Mouse (Mus musculus) midbrain, embryonic 15.5 days (tissue): ENCODE measurements around the gene Tomm6. TPM values are rescaled to one million over a fixed set of nuclear protein-coding genes. Genes with fewer than 3 reads are reported as not detected.

Experiments used
- ATAC-seq: fragments of 200-750 bp; cut with Nextera tagmentation; replicated peaks from 2 replicates; pipeline ENCODE4 v1.8.0; 2017; ENCODE audit warnings: moderate TSS enrichment
- H3K27ac ChIP-seq: fragments of 300-500 bp; sonication (generic); 2 replicates; pipeline ENCODE4 v1.5.1; 2015; ENCODE audit warnings: mild to moderate bottlenecking, inconsistent platforms
- H3K27me3 ChIP-seq: fragments of 300-500 bp; sonication (generic); replicated peaks from 2 replicates; pipeline ENCODE4 v1.6.1; 2015; ENCODE audit warnings: inconsistent platforms
- H3K36me3 ChIP-seq: fragments of 300-500 bp; sonication (generic); replicated peaks from 2 replicates; pipeline ENCODE4 v1.6.1; 2015; ENCODE audit warnings: inconsistent platforms
- H3K4me1 ChIP-seq: fragments of 300-500 bp; sonication (generic); 2 replicates; pipeline ENCODE4 v1.6.1; 2015; ENCODE audit warnings: inconsistent platforms
- H3K4me2 ChIP-seq: fragments of 300-500 bp; sonication (generic); 2 replicates; pipeline ENCODE4 v1.6.1; 2015; ENCODE audit warnings: inconsistent platforms, mild to moderate bottlenecking, moderate library complexity
- H3K4me3 ChIP-seq: fragments of 300-500 bp; sonication (generic); 2 replicates; pipeline ENCODE4 v1.5.1; 2015; ENCODE audit warnings: mild to moderate bottlenecking, inconsistent platforms
- H3K9ac ChIP-seq: fragments of 300-500 bp; sonication (generic); 2 replicates; pipeline ENCODE4 v1.6.1; 2015; ENCODE audit warnings: mild to moderate bottlenecking, inconsistent platforms
- H3K9me3 ChIP-seq: fragments of 300-500 bp; sonication (generic); 2 replicates; pipeline ENCODE4 v1.6.1; 2016; ENCODE audit warnings: inconsistent platforms
- WGBS: fragments of 180-500 bp; shearing (Covaris S2); methylation state at CpG from one replicate; pipeline ENCODE4 v1.1.7; 2015; ENCODE audit warnings: mixed read lengths; 5-methylcytosine and 5-hydroxymethylcytosine counted together
- polyA plus RNA-seq: library from polyadenylated mRNA; unstranded; fragments of >200 nt; fragmentation: Nextera tagmentation; extraction: Ambion mirVana; gene quantifications from 2 replicates; pipeline ENCODE4 v1.2.1, GENCODE M21; 2015

Gene Tomm6
- polyA plus RNA-seq, 1 experiment from 2014 or later = 256 TPM

DNA sequence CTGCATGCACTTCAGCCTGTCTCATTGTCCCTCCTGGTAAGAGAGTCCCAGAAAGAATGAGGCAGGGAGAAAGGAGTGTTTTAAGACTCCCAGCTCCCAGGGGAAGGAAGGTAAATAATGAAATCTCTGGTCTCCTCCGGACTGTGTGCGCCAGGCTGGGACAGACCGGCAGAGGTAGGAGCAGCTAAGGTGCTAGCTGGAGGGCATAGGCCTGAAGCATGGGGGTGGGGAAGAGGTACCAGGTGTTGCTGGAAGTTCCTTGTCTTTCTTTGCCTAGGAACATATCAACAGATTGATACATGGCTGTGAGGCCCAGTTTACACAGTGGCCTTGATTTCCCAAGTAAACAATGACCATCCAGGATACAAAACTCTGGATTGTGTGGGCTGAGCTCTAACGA, 20.8 kb upstream of the Tomm6 start:
- no peaks in the 10 kb centered on the region for H3K27me3 ChIP-seq
- no peaks in the 10 kb centered on the region for H3K36me3 ChIP-seq
- ATAC-seq = no peak
- no peak overlapping the region for H3K4me2 ChIP-seq
- H3K9ac ChIP-seq = no peak overlapping the region
- no peaks in the 10 kb centered on the region for H3K4me1 ChIP-seq
- WGBS = 85% methylated on average over 4 of the region's 4 CpGs
- H3K9me3 ChIP-seq = no peaks in the 10 kb centered on the region
- H3K27ac ChIP-seq = no peak overlapping the region
- no peak overlapping the region for H3K4me3 ChIP-seq

DNA sequence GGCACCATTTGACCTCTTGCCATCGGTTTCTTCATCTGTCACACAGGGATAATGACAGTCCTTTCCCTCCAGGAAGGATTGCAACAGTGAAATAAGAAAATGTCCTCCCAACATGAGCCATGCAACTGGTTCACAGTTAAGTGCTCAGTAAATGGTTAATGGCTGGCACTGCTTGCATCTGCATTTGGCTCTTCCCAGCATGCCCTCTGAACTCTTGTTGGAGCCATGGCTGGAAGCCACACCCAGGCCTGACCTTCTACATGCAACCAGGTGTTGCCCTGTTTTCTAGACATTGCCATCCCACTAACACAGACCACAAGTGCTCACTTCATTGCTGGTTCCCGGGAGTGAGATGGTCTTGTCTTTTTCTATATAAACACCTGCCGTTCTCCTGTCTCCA, 19.8 kb upstream of the Tomm6 start:
- Histone ChIP-seq H3K36me3 (0 out of 2 replicates have a peak, but pooled peaks cover 5% of the 10 kb centered on the region), H3K4me3 (no peak overlapping the region), H3K27me3 (no peaks in the 10 kb centered on the region), H3K27ac (no peak overlapping the region), H3K9ac (no peak overlapping the region), H3K4me1 (no peaks in the 10 kb centered on the region), H3K9me3 (no peaks in the 10 kb centered on the region), H3K4me2 (no peak overlapping the region)
- WGBS = 87% methylated on average over 3 of the region's 3 CpGs
- no peak for ATAC-seq

DNA sequence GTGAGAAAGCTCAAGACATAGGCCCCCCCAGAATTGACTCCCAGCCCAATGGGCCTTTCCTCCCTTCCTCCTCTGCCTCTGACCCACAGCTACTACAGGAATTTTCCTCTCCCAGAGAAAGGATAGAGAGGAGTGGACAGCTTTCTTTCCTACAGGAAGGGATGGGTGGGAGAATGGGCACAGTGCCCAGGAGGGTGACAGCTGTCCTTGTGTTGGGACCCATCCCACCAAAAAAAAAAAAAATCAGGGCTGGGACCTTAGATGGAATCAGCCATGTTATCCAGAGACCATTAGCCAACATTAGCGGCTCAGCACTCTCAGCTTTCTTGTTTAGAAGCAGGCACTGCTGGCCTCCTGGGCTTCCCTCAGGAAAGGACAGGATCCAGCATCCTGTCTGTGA, 18.0 kb upstream of the Tomm6 start:
- Histone ChIP-seq H3K4me3 (no peak overlapping the region), H3K4me2 (no peak overlapping the region), H3K4me1 (0 out of 2 replicates have a peak, but pooled peaks cover 6% of the 10 kb centered on the region), H3K9me3 (no peaks in the 10 kb centered on the region), H3K9ac (no peak overlapping the region), H3K36me3 (0 out of 2 replicates have a peak, but pooled peaks cover 5% of the 10 kb centered on the region), H3K27me3 (no peaks in the 10 kb centered on the region), H3K27ac (no peak overlapping the region)
- WGBS = 70% methylated on average over 1 of the region's 1 CpGs
- no peak for ATAC-seq

DNA sequence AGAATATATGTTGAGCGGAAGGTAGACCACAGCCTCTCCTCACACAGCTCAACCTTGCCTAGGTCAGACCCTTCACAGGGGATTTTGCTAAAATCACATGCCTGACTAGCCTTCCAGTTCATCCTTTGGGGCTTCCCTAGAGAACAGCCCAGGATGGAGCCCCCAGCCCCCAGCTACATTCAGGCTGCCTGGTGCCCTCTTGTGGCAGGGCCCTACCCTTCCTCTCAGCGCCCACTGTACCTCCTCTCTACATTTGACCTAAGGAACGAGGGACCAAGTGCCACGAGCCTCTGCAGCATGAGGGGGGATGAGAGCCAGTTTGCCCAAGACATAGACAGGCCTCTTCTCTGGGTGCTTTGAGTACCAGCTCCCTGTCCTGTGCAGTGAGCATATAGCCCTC, 16.5 kb upstream of the Tomm6 start:
- Histone ChIP-seq H3K4me3 (no peak overlapping the region), H3K27me3 (no peaks in the 10 kb centered on the region), H3K9ac (no peak overlapping the region), H3K9me3 (no peaks in the 10 kb centered on the region), H3K36me3 (0 out of 2 replicates have a peak, but pooled peaks cover 5% of the 10 kb centered on the region), H3K27ac (no peak overlapping the region), H3K4me2 (no peak overlapping the region), H3K4me1 (0 out of 2 replicates have a peak, but pooled peaks cover 6% of the 10 kb centered on the region)
- no peak for ATAC-seq
- 84% methylated on average over 4 of the region's 4 CpGs for WGBS

DNA sequence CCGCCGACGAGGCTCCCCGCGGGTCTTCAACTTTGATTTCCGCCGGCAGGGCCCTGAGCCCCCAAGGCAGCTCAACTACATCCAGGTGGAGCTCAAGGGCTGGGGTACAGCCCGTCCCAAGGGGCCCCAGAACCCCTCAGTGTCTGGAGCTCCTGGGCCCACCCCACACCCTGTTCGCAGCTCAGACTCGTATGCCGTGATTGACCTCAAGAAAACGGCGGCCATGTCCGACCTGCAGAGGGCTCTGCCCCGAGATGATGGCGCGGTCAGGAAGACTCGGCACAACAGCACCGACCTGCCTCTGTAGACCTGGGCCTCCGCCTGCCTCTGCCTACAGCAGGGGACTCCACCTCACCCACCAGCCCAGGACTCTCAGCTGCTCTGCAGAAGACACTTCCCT, 15.4 kb upstream of the Tomm6 start:
- Histone ChIP-seq H3K9ac (no peak overlapping the region), H3K4me1 (0 out of 2 replicates have a peak, but pooled peaks cover 6% of the 10 kb centered on the region), H3K27me3 (no peaks in the 10 kb centered on the region), H3K36me3 (0 out of 2 replicates have a peak, but pooled peaks cover 5% of the 10 kb centered on the region), H3K9me3 (no peaks in the 10 kb centered on the region), H3K4me3 (no peak overlapping the region), H3K27ac (no peak overlapping the region), H3K4me2 (no peak overlapping the region)
- ATAC-seq = no peak
- 34% methylated on average over 20 of the region's 20 CpGs for WGBS

DNA sequence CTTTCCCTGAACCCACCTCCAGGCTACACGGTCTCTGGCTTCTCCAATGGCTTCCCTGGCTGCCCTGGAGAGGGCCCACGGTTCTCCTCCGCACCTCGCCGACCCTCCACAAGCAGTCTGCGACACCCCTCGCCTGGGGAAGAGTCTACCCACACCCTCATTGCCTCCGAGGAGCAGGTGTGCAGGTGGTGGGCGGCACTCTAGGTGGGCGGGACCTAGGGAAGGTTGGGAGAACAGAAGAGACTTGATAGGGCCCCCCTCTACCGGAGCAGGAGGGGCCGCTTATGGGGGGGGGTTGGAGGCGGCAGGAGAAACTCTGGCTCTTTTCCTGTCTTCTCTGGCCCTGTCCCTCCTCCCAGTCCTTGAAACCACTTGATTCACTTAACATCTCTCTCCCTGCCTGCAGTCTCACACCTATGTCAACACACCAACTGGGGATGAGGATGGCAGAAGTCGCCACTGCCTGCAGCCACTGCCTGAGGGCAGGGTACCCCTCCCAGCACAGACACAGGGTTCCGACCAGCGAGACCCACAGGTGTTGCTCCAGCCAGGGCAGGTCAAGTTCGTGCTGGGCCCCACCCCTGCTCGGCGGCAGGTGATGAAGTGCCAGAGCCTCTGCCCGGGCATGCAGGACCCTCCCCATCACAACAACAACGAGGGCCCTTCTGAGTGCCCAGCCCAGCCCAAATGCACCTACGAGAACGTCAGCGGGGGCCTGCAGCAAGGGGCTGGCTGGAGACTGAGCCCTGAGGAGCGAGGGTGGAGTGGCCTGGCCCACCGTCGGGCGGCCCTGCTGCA, 14.6 kb upstream of the Tomm6 start:
- 0 out of 2 replicates have a peak, but pooled peaks cover 5% of the 10 kb centered on the region for H3K36me3 ChIP-seq
- H3K4me3 ChIP-seq = no peak overlapping the region
- no peak overlapping the region for H3K4me2 ChIP-seq
- no peaks in the 10 kb centered on the region for H3K27me3 ChIP-seq
- no peak overlapping the region for H3K9ac ChIP-seq
- 0 out of 2 replicates have a peak, but pooled peaks have one; percentile 9 for ATAC-seq
- H3K9me3 ChIP-seq = no peaks in the 10 kb centered on the region
- H3K4me1 ChIP-seq = 0 out of 2 replicates have a peak, but pooled peaks cover 6% of the 10 kb centered on the region
- 49% methylated on average over 28 of the region's 28 CpGs for WGBS
- no peak overlapping the region for H3K27ac ChIP-seq

DNA sequence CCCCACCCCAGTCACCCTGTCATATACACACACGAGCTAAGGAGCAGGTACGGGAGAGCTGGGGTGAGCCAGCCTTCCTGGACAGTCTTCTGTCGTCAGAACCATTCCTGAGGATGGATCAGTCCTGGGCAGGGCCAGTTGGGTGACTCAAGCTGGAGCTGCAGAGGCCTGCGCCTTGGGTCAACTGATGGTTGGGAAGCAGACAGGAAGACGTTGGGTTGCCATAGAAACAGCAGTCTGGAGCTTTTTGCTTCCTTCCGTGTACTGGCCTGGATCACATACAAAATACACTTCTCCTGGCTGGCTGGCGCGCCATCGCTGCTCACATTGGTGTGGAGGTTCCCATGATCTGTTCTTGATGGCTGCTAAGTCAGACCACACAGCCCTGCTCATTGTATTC, 13.6 kb upstream of the Tomm6 start:
- ATAC-seq = peak; percentile 37; the same call in 1 of the 2 replicates
- no peak overlapping the region for H3K9ac ChIP-seq
- no peaks in the 10 kb centered on the region for H3K9me3 ChIP-seq
- no peak overlapping the region for H3K4me2 ChIP-seq
- 0 out of 2 replicates have a peak, but pooled peaks cover 6% of the 10 kb centered on the region for H3K4me1 ChIP-seq
- H3K4me3 ChIP-seq = no peak overlapping the region
- H3K27me3 ChIP-seq = no peaks in the 10 kb centered on the region
- H3K36me3 ChIP-seq = 0 out of 2 replicates have a peak, but pooled peaks cover 5% of the 10 kb centered on the region
- H3K27ac ChIP-seq = 0 out of 2 replicates have a peak overlapping the region, but pooled peaks have one; percentile 4
- 71% methylated on average over 9 of the region's 9 CpGs for WGBS

DNA sequence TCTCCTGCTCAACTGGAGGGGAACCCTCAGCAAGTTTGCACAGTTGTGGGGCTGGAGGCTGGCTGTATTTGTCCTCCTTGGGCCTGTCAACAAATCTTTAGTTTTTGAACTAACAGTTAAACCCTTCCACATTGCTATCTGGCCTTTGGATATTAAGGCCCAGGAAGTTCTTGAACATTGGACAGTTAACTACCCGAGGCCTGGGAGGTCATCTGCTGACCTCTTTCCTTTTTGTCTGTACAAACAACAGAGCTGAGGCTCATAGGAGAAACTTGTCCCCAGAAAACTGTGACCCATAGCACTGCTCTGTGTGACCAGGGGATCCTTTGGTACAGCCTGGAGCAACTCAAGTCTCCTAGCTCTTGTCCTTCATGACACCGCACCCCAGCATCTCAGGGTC, 10.9 kb upstream of the Tomm6 start:
- ATAC-seq = no peak
- Histone ChIP-seq H3K27me3 (no peaks in the 10 kb centered on the region), H3K9ac (no peak overlapping the region), H3K27ac (no peak overlapping the region), H3K9me3 (no peaks in the 10 kb centered on the region), H3K36me3 (0 out of 2 replicates have a peak, but pooled peaks cover 5% of the 10 kb centered on the region), H3K4me2 (no peak overlapping the region), H3K4me3 (no peak overlapping the region), H3K4me1 (peaks cover 17% of the 10 kb centered on the region)
- 86% methylated on average over 2 of the region's 2 CpGs for WGBS

DNA sequence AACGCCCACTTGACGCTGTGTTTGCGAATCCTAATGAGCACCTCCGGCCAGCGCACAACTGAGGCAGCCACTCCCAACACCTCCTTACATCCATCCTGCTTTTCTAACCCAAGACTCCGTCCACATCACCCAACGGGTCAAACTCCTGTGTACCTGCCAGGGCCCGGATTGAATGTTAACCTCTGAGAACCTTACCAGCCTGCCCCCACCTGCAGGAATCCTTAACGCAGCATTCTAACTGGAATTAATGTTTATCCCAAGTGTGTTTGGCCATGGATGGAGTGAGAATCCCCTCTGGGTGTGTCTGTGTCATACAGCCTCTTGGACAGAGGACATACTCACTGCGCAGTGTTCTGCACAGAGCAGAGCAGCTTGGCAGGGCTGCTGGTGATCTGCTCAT, 10.0 kb upstream of the Tomm6 start:
- ATAC-seq = no peak
- Histone ChIP-seq H3K4me2 (no peak overlapping the region), H3K36me3 (no peaks in the 10 kb centered on the region), H3K4me1 (peaks cover 22% of the 10 kb centered on the region), H3K27me3 (no peaks in the 10 kb centered on the region), H3K9me3 (no peaks in the 10 kb centered on the region), H3K4me3 (no peak overlapping the region), H3K9ac (no peak overlapping the region), H3K27ac (no peak overlapping the region)
- 91% methylated on average over 10 of the region's 10 CpGs for WGBS

DNA sequence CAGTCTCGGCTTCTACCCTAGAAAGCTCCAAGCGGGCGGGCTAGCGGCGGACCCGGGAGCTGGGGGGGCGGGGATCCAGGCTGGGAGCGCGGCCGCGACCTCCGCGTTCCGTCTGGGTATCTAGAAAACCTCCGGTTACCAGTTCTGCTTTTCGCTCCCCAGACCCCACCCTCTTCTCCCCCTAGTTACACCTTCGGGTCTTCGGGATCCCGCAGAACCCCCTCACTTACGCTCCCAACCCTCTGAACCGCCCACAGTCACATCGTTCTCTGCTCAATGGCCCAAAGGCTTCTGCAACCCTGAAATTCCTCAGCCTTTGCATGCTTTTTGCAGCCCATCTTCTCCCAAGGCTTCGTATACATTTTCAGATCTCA, 7.1 kb upstream of the Tomm6 start:
- H3K36me3 ChIP-seq = no peaks in the 10 kb centered on the region
- H3K9ac ChIP-seq = peak overlapping the region; percentile 86
- under 1% methylated on average over 23 of the region's 23 CpGs for WGBS
- peak overlapping the region; percentile 84 for H3K4me3 ChIP-seq
- H3K4me2 ChIP-seq = peak overlapping the region; percentile 90
- H3K4me1 ChIP-seq = peaks cover 16% of the 10 kb centered on the region
- no peaks in the 10 kb centered on the region for H3K27me3 ChIP-seq
- H3K27ac ChIP-seq = peak overlapping the region; percentile 81
- ATAC-seq = no peak
- no peaks in the 10 kb centered on the region for H3K9me3 ChIP-seq

DNA sequence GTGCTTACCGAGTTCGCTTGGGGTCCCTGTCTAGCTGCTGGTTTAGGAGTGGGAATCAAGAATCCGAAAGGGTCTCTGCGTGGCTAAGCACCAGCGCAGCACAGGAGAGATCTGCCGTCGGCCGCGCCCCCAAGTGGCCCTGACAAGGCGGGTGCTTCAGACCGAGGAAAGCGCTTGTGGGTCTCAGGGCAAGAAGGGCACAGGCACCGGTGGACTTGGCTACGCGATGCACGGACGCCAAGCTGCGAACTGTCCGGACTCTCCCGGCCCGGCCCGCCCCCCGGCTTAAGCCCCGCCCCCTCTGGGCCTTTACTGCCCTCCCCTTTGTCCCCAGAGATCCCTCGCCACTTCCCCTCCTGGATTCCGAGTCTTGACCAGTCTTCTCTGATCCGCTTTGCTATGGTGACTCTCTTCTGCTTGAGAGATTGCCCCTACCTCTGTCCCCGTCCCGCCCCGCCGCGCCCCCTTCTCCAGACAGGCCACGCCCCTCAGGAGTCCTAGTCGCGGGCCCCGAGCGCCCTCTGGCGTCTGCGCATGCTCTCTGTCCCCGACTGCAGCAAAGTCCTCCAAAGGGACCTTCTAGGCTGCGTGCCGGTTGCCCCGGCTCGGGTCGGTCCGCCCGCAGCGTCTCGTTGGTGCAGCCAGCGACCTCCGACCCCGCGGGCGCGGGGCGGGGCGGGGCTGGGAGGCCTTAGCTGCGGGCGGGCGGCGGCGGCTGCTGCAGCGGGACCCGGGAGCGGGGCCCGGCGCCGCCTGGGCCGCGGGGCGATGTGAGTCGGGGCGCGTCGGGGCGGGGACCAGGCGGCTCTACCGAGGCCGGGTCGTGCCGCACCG, 6.5 kb upstream of the Tomm6 start, which contains the start of gene Prickle4:
Prickle4 (minus strand) TSS at position 234 of the 834 bp plus-strand sequence.
- Histone ChIP-seq H3K9me3 (no peaks in the 10 kb centered on the region), H3K27me3 (no peaks in the 10 kb centered on the region), H3K4me3 (peak within 1 kb of the TSS; percentile 84), H3K27ac (peak within 1 kb of the TSS; percentile 81), H3K4me1 (peaks cover 20% of the 10 kb centered on the region), H3K36me3 (no peaks in the 10 kb centered on the region), H3K4me2 (peak within 1 kb of the TSS; percentile 90), H3K9ac (peak within 1 kb of the TSS; percentile 86)
- WGBS = under 1% methylated on average over 78 of the region's 82 CpGs
- peak; percentile 93 for ATAC-seq

DNA sequence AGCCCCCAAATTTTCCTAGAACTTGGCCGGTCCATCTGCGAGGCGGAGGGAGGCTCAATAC, 6.1 kb upstream of the Tomm6 start, which contains the start of gene Gm21981:
Gm21981 (minus strand) TSS at position 14 of the 61 bp plus-strand sequence.
- Histone ChIP-seq H3K9me3 (no peaks in the 10 kb centered on the region), H3K27me3 (no peaks in the 10 kb centered on the region), H3K4me2 (peak within 1 kb of the TSS; percentile 90), H3K4me3 (peak within 1 kb of the TSS; percentile 84), H3K27ac (peak within 1 kb of the TSS; percentile 81), H3K9ac (peak within 1 kb of the TSS; percentile 86), H3K4me1 (peaks cover 25% of the 10 kb centered on the region), H3K36me3 (no peaks in the 10 kb centered on the region)
- 2% methylated on average over 3 of the region's 3 CpGs for WGBS
- no peak for ATAC-seq
